Mouse (Mus musculus): Measurements from ENCODE around the gene Arhgef12. TPM values are rescaled to one million over a fixed set of nuclear protein-coding genes. Genes with fewer than 3 reads are reported as not detected.

Gene Arhgef12
- polyA plus RNA-seq, 1 experiment from 2014 or later: 6.6 TPM

DNA sequence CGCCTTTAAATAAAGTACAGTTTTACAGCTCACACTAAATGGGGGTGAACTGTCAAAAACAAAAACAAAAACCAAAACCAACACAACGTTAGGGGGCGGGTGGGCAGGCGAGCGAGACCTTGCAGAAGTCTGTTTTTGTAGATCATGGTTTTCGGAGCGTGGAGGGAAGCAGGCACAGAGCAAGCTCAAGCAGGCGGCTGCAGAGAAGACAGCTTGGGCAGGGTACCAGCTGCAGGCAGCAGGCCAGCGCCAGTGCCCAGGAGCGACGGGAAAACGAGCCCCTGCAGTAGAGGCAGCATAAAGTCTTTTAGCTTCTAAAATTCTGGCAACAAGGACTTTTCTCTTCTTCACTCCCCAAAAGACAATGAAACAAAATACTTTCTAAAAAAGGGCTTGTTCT is 142.7 kb downstream of the Arhgef12 start:
- Histone ChIP-seq H3K9ac (ENCODE audit: low read length) (no peak overlapping the region), H3K4me1 (replicated peaks; ENCODE audit: control insufficient read depth, insufficient read depth) (no peaks in the 10 kb centered on the region), H3K4me2 (replicated peaks; ENCODE audit: low read depth) (no peak overlapping the region), H3K27ac (replicated peaks) (no peak overlapping the region), H3K36me3 (ENCODE audit: control insufficient read depth, insufficient read depth, low read length) (peaks cover 8% of the 10 kb centered on the region), H3K4me3 (ENCODE audit: low read depth, low read length) (no peak overlapping the region), H3K9me3 (ENCODE audit: control insufficient read depth, low read length) (no peaks in the 10 kb centered on the region), H3K27me3 (ENCODE audit: control insufficient read depth, insufficient read depth, low read length) (no peaks in the 10 kb centered on the region)
- WGBS: 75% methylated on average over 12 of the region's 12 CpGs
- ATAC-seq (ENCODE audit: low FRiP score, low TSS enrichment) (no peak), DNase-seq (ENCODE audit: low spot score) (no peak)
- no peak for TF ChIP-seq CTCF (IDR thresholded peaks at IDR 0.05; ENCODE audit: low read depth)
- no peak for TF ChIP-seq EP300 (optimal IDR thresholded peaks at IDR 0.05)

DNA sequence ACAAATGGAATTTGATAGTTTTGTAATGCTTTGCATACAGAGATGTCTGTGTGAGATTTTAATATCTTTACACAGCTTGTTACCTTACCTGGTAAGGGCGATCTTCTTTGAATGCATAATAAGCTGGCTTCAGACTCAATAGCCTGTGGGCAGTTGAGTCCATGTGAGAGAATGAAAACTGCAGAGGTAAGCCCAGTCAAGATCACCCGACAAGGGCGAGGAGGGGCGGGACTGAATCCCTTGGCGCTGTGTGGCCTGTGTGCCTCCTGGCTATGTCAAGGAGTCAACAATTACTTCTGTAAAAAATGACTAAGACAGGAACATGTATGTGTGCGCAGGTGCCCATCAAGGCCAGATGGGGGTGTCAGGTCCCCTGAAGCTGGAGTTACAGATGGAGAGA is 144.5 kb downstream of the Arhgef12 start:
- TF ChIP-seq EP300 (optimal IDR thresholded peaks at IDR 0.05) (no peak), CTCF (IDR thresholded peaks at IDR 0.05; ENCODE audit: low read depth) (no peak)
- Histone ChIP-seq H3K9me3 (ENCODE audit: control insufficient read depth, low read length) (no peaks in the 10 kb centered on the region), H3K27me3 (ENCODE audit: control insufficient read depth, insufficient read depth, low read length) (no peaks in the 10 kb centered on the region), H3K27ac (replicated peaks) (no peak overlapping the region), H3K4me1 (replicated peaks; ENCODE audit: control insufficient read depth, insufficient read depth) (no peaks in the 10 kb centered on the region), H3K9ac (ENCODE audit: low read length) (no peak overlapping the region), H3K36me3 (ENCODE audit: control insufficient read depth, insufficient read depth, low read length) (peaks cover 5% of the 10 kb centered on the region), H3K4me2 (replicated peaks; ENCODE audit: low read depth) (no peak overlapping the region), H3K4me3 (ENCODE audit: low read depth, low read length) (no peak overlapping the region)
- 67% methylated on average over 6 of the region's 6 CpGs for WGBS
- no peak for DNase-seq (ENCODE audit: low spot score)
- ATAC-seq (ENCODE audit: low FRiP score, low TSS enrichment): peak; percentile 48; the same call in 1 of the 2 replicates

DNA sequence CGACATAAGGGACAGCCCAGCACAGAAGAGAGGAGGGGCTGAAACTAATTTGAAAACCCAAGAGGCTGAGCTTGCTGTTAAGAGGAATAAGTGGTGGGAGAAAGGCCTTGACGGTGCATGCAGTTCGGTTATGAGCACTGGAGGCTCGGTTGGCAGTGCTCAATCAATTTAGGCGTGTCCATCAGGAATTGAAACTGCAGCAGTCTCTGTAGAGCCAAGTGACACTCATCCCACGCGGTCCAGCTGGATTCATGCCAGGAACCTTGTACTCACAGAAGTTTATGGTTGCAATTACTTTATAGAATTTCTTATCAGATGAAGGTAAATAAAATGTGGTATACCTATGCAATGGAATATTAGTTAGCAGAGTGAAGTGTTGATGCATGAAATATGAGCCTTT is 148.6 kb downstream of the Arhgef12 start:
- no peak for DNase-seq (ENCODE audit: low spot score)
- H3K27ac ChIP-seq (replicated peaks): no peak overlapping the region
- 48% methylated on average over 7 of the region's 7 CpGs for WGBS
- no peaks in the 10 kb centered on the region for H3K4me1 ChIP-seq (replicated peaks; ENCODE audit: control insufficient read depth, insufficient read depth)
- no peaks in the 10 kb centered on the region for H3K9me3 ChIP-seq (ENCODE audit: control insufficient read depth, low read length)
- H3K4me2 ChIP-seq (replicated peaks; ENCODE audit: low read depth): no peak overlapping the region
- H3K27me3 ChIP-seq (ENCODE audit: control insufficient read depth, insufficient read depth, low read length): no peaks in the 10 kb centered on the region
- no peak overlapping the region for H3K9ac ChIP-seq (ENCODE audit: low read length)
- ATAC-seq (ENCODE audit: low FRiP score, low TSS enrichment): no peak
- no peak overlapping the region for H3K4me3 ChIP-seq (ENCODE audit: low read depth, low read length)
- no peaks in the 10 kb centered on the region for H3K36me3 ChIP-seq (ENCODE audit: control insufficient read depth, insufficient read depth, low read length)
- no peak for TF ChIP-seq CTCF (IDR thresholded peaks at IDR 0.05; ENCODE audit: low read depth)
- TF ChIP-seq EP300 (optimal IDR thresholded peaks at IDR 0.05): no peak

DNA sequence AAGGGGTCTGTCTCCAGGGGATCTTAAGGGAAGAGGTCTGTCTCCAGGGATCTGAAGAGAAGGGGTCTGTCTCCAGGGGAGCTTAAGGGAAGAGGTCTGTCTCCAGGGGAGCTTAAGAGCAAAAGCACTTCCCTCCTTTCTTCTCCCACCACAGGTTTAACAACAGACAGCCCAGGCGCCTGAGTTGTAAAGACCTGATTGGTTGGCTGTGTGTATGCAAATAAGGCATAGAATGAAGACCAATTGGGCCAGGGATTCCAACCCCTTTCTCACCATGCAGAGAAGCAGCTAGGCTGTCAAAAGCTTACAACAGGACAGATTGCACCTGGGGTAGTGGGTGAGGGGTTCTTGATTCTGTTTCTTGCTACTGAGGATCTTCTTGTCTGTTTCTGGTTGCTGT is 158.7 kb downstream of the Arhgef12 start:
- no peak overlapping the region for H3K4me3 ChIP-seq (ENCODE audit: low read depth, low read length)
- no peak overlapping the region for H3K9ac ChIP-seq (ENCODE audit: low read length)
- no peak for TF ChIP-seq CTCF (IDR thresholded peaks at IDR 0.05; ENCODE audit: low read depth)
- no peak for TF ChIP-seq EP300 (optimal IDR thresholded peaks at IDR 0.05)
- WGBS: 64% methylated on average over 1 of the region's 1 CpGs
- no peak for ATAC-seq (ENCODE audit: low FRiP score, low TSS enrichment)
- no peak overlapping the region for H3K4me2 ChIP-seq (replicated peaks; ENCODE audit: low read depth)
- H3K4me1 ChIP-seq (replicated peaks; ENCODE audit: control insufficient read depth, insufficient read depth): no peaks in the 10 kb centered on the region
- no peak overlapping the region for H3K27ac ChIP-seq (replicated peaks)
- no peaks in the 10 kb centered on the region for H3K36me3 ChIP-seq (ENCODE audit: control insufficient read depth, insufficient read depth, low read length)
- no peaks in the 10 kb centered on the region for H3K9me3 ChIP-seq (ENCODE audit: control insufficient read depth, low read length)
- no peaks in the 10 kb centered on the region for H3K27me3 ChIP-seq (ENCODE audit: control insufficient read depth, insufficient read depth, low read length)
- DNase-seq (ENCODE audit: low spot score): no peak

DNA sequence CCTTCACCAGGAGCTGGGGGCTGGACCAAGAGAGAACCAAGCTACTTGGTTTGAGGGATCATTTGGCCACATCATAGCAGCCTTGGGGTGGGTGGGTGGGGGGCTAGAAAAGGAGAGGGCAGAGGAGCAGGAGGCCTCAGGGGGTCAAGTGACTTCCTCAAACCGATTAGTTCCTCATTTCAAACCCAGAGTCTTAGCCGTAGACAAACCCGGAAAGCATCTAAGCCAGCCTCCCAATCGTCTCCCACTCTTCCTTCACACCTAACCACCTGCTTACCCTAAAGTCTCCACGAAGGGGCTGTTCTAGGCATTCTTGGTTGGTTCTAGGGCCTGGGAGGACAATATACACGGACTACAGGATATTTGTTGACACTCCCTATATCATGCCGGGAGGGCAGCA is 161.9 kb downstream of the Arhgef12 start:
- ATAC-seq (ENCODE audit: low FRiP score, low TSS enrichment) (no peak), DNase-seq (ENCODE audit: low spot score) (no peak)
- Histone ChIP-seq H3K4me1 (replicated peaks; ENCODE audit: control insufficient read depth, insufficient read depth) (no peaks in the 10 kb centered on the region), H3K27me3 (ENCODE audit: control insufficient read depth, insufficient read depth, low read length) (no peaks in the 10 kb centered on the region), H3K9me3 (ENCODE audit: control insufficient read depth, low read length) (no peaks in the 10 kb centered on the region), H3K9ac (ENCODE audit: low read length) (no peak overlapping the region), H3K4me3 (ENCODE audit: low read depth, low read length) (no peak overlapping the region), H3K27ac (replicated peaks) (no peak overlapping the region), H3K4me2 (replicated peaks; ENCODE audit: low read depth) (no peak overlapping the region), H3K36me3 (ENCODE audit: control insufficient read depth, insufficient read depth, low read length) (no peaks in the 10 kb centered on the region)
- WGBS: 70% methylated on average over 7 of the region's 7 CpGs
- TF ChIP-seq CTCF (IDR thresholded peaks at IDR 0.05; ENCODE audit: low read depth) (no peak), EP300 (optimal IDR thresholded peaks at IDR 0.05) (no peak)

DNA sequence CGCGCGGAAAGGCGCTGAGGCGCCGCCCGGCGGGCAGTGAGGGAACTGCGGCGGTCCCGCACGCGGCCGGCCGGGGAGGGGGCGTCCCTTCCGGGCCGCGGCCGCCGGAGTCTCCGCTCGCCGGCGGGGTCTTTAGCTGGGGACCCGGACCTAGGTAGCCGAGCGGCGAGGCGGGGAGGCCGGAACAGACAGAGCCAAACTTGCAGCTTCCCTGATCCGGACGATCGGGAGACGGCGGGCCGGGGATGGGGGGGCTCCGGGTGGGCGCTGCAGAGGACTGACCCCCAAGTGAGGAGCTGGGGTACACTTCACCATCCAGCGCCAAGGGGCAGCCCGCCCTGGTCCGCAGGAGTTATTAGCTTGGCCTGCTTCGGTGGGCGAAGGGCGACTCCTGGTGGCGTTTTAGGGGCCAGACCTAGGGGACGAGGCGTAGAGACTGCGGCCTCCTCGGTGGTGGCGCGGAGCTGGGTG is 162.5 kb downstream of the Arhgef12 start:
- WGBS: 2% methylated on average over 43 of the region's 52 CpGs
- TF ChIP-seq EP300 (optimal IDR thresholded peaks at IDR 0.05) (no peak), CTCF (IDR thresholded peaks at IDR 0.05; ENCODE audit: low read depth) (peak; percentile 95)
- Histone ChIP-seq H3K27ac (replicated peaks) (no peak overlapping the region), H3K4me1 (replicated peaks; ENCODE audit: control insufficient read depth, insufficient read depth) (no peaks in the 10 kb centered on the region), H3K9ac (ENCODE audit: low read length) (peak overlapping the region; percentile 70), H3K4me3 (ENCODE audit: low read depth, low read length) (peak overlapping the region; percentile 66), H3K36me3 (ENCODE audit: control insufficient read depth, insufficient read depth, low read length) (no peaks in the 10 kb centered on the region), H3K4me2 (replicated peaks; ENCODE audit: low read depth) (peak overlapping the region; percentile 100), H3K27me3 (ENCODE audit: control insufficient read depth, insufficient read depth, low read length) (no peaks in the 10 kb centered on the region), H3K9me3 (ENCODE audit: control insufficient read depth, low read length) (no peaks in the 10 kb centered on the region)
- DNase-seq (ENCODE audit: low spot score): peak; percentile 90
- ATAC-seq (ENCODE audit: low FRiP score, low TSS enrichment): peak; percentile 87
